Mouse (Mus musculus) neural tube, embryonic 14.5 days (tissue): ENCODE results near the gene Zfp637. TPM values are rescaled to one million over a fixed set of nuclear protein-coding genes. Genes with fewer than 3 reads are reported as not detected.

ENCODE experiments used
- ATAC-seq: fragments of 200-750 bp; cut with Nextera tagmentation; 2 replicates; pipeline ENCODE4 v1.8.0; 2017; ENCODE audit warnings: low read depth, mild to moderate bottlenecking, moderate TSS enrichment, moderate library complexity
- H3K27ac ChIP-seq: fragments of 300-500 bp; sonication (generic); 2 replicates; pipeline ENCODE4 v1.5.1; 2014; ENCODE audit warnings: low read depth, mild to moderate bottlenecking, control low read depth, low read length, moderate library complexity, mixed read lengths
- H3K27me3 ChIP-seq: fragments of 300-500 bp; sonication (generic); 2 replicates; pipeline ENCODE4 v1.6.1; 2014; ENCODE audit warnings: low read length; ENCODE audit not compliant: control insufficient read depth, insufficient read depth
- H3K36me3 ChIP-seq: fragments of 300-500 bp; sonication (generic); 2 replicates; pipeline ENCODE4 v1.6.1; 2014; ENCODE audit warnings: low read length, mixed read lengths; ENCODE audit not compliant: control insufficient read depth, insufficient read depth
- H3K4me1 ChIP-seq: fragments of 300-500 bp; sonication (generic); 2 replicates; pipeline ENCODE4 v1.6.1; 2014; ENCODE audit warnings: low read length; ENCODE audit not compliant: control insufficient read depth, insufficient read depth
- H3K4me2 ChIP-seq: fragments of 300-500 bp; sonication (generic); 2 replicates; pipeline ENCODE4 v1.6.1; 2014; ENCODE audit warnings: mild to moderate bottlenecking, low read depth, low read length, control low read depth
- H3K4me3 ChIP-seq: fragments of 300-500 bp; sonication (generic); 2 replicates; pipeline ENCODE4 v1.5.1; 2014; ENCODE audit warnings: low read depth, low read length, control low read depth, mixed read lengths
- H3K9ac ChIP-seq: fragments of 300-500 bp; sonication (generic); replicated peaks from 2 replicates; pipeline ENCODE4 v1.6.1; 2014; ENCODE audit warnings: low read depth, mild to moderate bottlenecking, control low read depth, low read length, mixed read lengths
- H3K9me3 ChIP-seq: fragments of 300-500 bp; sonication (generic); 2 replicates; pipeline ENCODE4 v1.6.1; 2016; ENCODE audit warnings: low read length; ENCODE audit not compliant: control insufficient read depth
- WGBS: fragments of 180-500 bp; shearing (Covaris S2); extraction: QIAGEN DNeasy Blood & Tissue Kit; methylation state at CpG from one replicate; pipeline ENCODE4 v1.1.7; 2014; 5-methylcytosine and 5-hydroxymethylcytosine counted together
- polyA plus RNA-seq: library from polyadenylated mRNA; unstranded; fragments of >200 nt; fragmentation: Nextera tagmentation; extraction: Ambion mirVana; gene quantifications from 2 replicates; pipeline ENCODE4 v1.2.1, GENCODE M21; 2014

Zfp637 gene
- polyA plus RNA-seq, 1 experiment from 2014 or later = 150 TPM

DNA sequence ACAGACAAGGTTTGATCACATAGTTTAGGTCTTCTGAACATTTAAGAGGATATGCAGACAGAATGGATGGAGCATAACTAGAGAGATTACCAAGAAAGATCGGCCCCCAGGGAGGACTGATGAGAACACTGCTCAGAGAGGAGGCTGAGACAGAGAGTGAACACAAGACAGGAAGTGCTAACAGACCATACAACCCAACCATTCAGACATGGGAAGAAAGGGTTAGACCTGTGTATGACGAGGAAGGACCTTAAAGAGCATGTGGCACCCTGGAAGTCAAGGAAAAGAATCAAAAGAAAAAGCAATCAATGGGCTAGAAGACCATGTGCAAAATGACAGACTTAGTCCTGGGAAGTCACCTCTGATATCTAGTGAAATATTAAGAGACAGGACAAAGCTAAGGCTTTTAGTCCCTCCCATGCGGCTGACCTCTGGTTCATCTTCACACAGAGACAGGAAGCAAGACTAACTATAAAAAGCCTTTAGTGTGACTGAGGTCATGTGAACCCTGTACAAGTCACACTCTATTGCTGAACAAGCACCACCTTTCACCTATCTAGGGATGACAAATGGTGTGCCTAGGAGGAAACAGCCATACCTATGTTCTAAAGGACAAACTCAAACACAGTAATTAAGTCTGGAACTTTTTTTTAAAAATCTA is 33.8 kb downstream of the Zfp637 start:
- no peak overlapping the region for H3K4me3 ChIP-seq

DNA sequence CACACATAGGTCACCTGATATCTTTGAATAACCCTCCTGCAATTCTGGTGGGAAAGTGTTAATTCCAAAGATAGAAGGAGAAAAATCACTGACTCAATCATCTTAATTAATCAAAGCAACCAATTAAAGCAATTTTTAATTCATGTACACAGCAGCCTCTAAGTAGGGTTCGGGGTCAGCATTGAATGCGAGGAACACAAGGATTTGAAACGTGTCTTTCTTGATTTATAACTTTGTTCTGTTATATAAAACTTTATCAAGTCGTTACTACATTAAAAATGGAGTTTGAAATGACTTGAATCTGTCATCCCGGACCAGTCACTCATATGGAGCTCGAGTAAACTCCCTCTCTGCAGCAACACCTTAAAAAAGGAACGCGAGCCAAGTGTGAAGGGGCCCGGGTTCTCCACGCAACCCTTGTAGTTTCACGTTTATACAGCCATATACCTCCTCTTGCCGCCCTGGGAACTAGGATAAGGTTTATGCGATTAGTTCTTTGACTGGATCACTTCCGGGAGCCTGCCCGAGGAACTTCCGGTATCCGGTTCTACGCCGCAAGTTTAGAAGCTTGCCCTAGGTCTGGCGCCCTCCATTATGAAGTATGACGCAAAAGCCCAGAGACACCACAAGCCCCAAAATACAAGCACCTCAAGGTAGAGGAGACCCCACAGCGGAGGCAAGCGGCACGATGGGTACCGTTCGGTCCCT is 37.9 kb downstream of the Zfp637 start:
- 12% methylated on average over 26 of the region's 26 CpGs for WGBS
- Histone ChIP-seq H3K9ac (peak overlapping the region; percentile 62), H3K4me1 (peaks cover 9% of the 10 kb centered on the region; the same call in 1 of the 2 replicates), H3K36me3 (no peaks in the 10 kb centered on the region), H3K9me3 (no peaks in the 10 kb centered on the region), H3K27ac (peak overlapping the region; percentile 98), H3K4me2 (peak overlapping the region; percentile 79), H3K27me3 (no peaks in the 10 kb centered on the region), H3K4me3 (peak overlapping the region; percentile 52)
- peak; percentile 90 for ATAC-seq

More for the DNA sequence above, 33.8 kb downstream of the Zfp637 start:
- no peaks in the 10 kb centered on the region for H3K27me3 ChIP-seq
- ATAC-seq = no peak
- H3K27ac ChIP-seq = no peak overlapping the region
- H3K4me2 ChIP-seq = no peak overlapping the region
- H3K9ac ChIP-seq = no peak overlapping the region
- 81% methylated on average over 3 of the region's 3 CpGs for WGBS
- H3K4me1 ChIP-seq = peaks cover 4% of the 10 kb centered on the region; the same call in 1 of the 2 replicates
- H3K36me3 ChIP-seq = no peaks in the 10 kb centered on the region; the same call in 1 of the 2 replicates
- H3K9me3 ChIP-seq = no peaks in the 10 kb centered on the region

DNA sequence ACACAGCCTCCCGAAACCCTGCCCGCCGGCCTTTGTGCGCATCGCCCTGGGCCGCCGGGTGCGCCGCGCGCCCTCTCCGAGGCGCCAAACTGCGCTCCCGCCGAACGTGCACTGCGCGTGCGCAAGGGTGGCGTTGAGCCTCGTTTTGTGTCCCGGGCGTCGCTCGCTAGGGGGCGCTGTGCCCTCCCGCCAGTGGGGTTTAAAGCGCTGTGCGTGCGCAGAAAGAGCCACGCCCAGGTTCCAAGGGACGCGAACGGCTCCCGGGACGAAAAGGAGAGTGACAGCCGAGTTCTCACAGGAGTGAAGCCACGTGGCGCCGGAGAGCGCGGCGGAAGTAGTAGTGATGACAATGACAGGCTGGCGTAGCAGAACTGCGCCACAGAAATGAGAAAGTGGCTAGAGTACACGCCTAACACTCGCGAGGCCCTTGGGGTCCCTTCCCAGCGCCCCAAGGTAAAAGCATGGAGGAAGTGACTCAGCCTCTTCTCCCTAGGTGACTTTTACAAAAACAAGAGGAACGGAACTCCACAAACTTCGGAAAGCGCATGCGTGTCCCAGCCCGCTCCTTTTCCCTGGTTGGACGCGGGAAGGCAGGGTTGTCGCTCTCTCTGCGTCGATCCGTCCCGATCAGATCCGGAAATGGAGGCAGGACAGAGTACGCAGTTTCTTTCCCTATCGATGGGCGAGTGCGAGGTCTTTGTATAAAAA is 38.6 kb downstream of the Zfp637 start:
- Histone ChIP-seq H3K4me2 (peak overlapping the region; percentile 79), H3K9me3 (no peaks in the 10 kb centered on the region), H3K9ac (peak overlapping the region; percentile 62), H3K4me1 (peaks cover 9% of the 10 kb centered on the region; the same call in 1 of the 2 replicates), H3K27ac (peak overlapping the region; percentile 98), H3K36me3 (no peaks in the 10 kb centered on the region), H3K27me3 (no peaks in the 10 kb centered on the region), H3K4me3 (peak overlapping the region; percentile 52)
- WGBS = under 1% methylated on average over 67 of the region's 67 CpGs
- ATAC-seq = peak; percentile 94

DNA sequence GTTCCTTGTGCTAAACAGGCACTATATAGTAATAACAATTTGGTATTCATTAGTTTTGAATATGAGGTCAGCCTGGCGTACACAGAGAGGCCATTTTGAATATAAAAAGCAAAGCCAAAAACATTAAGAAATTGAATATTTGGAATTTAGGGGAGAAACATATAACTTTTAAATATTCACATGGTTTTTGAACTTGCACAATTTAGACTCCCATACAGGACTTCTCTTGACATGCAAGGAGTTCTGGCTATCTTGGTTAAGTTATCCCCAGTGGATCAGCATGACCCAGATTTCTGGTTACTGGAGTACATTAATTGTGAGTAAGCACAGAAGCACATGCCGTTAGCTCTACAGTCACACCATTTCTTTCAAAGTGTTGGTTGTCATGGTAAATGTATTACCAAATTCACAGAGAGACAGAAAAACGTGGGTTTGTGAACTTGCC is 39.4 kb downstream of the Zfp637 start:
- H3K4me2 ChIP-seq = peak overlapping the region; percentile 79
- H3K27ac ChIP-seq = peak overlapping the region; percentile 98; the same call in 1 of the 2 replicates
- no peaks in the 10 kb centered on the region for H3K27me3 ChIP-seq
- 26% methylated on average over 3 of the region's 3 CpGs for WGBS
- H3K9ac ChIP-seq = peak overlapping the region; percentile 62; the same call in 1 of the 2 replicates
- no peaks in the 10 kb centered on the region for H3K9me3 ChIP-seq
- peak overlapping the region; percentile 52 for H3K4me3 ChIP-seq
- no peak for ATAC-seq
- no peaks in the 10 kb centered on the region for H3K36me3 ChIP-seq
- peaks cover 9% of the 10 kb centered on the region; the same call in 1 of the 2 replicates for H3K4me1 ChIP-seq

DNA sequence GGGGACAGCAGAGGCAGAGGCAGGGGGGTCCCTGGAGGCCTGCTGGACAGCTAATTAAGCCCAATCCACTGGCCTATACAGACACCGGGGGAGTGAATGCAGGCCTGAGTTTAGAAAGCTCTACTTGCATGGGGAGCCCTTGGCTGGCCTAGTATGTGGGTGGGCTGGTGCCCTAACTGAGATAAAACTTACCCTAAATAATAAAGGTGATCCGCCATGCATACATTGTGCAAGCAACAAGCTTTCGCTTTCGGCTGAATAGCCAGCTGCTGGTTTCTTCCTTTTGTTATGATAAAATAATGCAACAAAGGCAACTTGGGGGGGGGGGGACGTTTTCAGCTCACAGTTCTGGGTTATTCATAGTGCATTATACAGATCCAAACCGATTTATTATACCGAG is 40.2 kb downstream of the Zfp637 start:
- no peaks in the 10 kb centered on the region for H3K36me3 ChIP-seq
- H3K4me2 ChIP-seq = no peak overlapping the region
- no peak overlapping the region for H3K4me3 ChIP-seq
- H3K27me3 ChIP-seq = no peaks in the 10 kb centered on the region
- ATAC-seq = no peak
- H3K9me3 ChIP-seq = no peaks in the 10 kb centered on the region
- H3K4me1 ChIP-seq = peaks cover 9% of the 10 kb centered on the region; the same call in 1 of the 2 replicates
- H3K9ac ChIP-seq = no peak overlapping the region
- 32% methylated on average over 7 of the region's 7 CpGs for WGBS
- H3K27ac ChIP-seq = no peak overlapping the region

DNA sequence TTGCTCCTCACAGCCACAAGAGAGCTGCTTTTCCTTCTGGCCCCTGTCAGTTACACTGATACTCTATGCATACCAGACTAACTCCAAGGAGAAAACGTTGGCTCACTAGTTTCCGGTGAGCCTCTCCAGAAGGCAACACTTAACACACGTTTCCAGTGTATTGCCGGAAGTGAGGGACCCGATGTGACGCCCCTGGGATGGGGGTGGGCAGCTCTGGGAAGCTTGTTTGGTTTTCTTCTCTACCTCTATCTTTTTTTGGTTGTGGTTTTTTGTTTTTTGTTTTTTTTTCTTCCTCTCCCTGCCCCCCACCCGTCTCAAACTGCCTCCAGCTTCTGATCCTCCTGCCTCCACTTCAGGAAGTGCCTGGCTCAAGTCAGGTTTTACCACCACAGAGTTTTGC is 41.0 kb downstream of the Zfp637 start:
- Histone ChIP-seq H3K4me1 (peaks cover 9% of the 10 kb centered on the region; the same call in 1 of the 2 replicates), H3K9me3 (no peaks in the 10 kb centered on the region), H3K9ac (no peak overlapping the region), H3K4me3 (no peak overlapping the region), H3K27ac (no peak overlapping the region), H3K4me2 (no peak overlapping the region), H3K27me3 (no peaks in the 10 kb centered on the region), H3K36me3 (no peaks in the 10 kb centered on the region)
- WGBS = 80% methylated on average over 7 of the region's 7 CpGs
- ATAC-seq = no peak

DNA sequence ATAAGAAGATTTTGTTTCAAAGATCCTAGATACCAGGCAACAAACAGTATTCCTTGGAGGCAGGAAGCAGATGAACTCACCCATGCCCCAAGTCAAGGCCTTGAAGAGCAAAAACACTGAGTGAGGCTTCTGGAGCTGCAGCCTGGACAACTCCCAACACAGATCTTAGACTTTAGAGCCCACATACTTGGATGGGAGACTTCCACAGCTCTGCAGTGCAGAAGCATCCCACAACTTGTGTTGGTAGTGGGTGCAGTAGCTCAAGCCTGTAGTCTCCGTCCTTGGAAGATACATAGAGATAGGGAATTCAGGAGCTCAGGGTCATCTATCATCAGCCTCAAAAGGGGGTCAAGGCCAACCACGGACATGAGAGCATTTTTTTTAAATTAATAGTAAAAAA is 45.0 kb downstream of the Zfp637 start:
- Histone ChIP-seq H3K9me3 (no peaks in the 10 kb centered on the region), H3K4me1 (no peaks in the 10 kb centered on the region), H3K9ac (no peak overlapping the region), H3K4me3 (no peak overlapping the region), H3K27me3 (no peaks in the 10 kb centered on the region), H3K36me3 (no peaks in the 10 kb centered on the region), H3K4me2 (no peak overlapping the region), H3K27ac (no peak overlapping the region)
- ATAC-seq = no peak
- WGBS = 89% methylated on average over 2 of the region's 2 CpGs

DNA sequence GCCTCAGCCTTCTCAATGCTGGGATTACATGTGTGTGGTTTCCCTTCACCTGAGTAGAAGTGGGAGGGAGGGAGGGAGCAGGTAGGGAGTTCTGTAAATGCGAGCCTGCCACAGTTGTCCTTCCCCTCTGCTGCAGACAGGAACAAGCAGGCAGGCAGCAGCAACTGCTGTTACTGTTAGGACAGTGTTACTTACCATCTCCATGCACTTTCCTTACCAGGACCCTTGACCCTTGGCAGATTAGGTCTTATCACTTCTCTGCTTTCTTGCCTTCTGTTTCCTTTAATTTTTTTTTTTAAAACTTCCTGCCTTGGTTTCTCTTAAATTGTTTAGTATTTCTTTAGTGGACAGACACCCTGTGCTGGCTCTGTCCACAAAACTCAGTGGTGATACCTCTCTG is 47.1 kb downstream of the Zfp637 start:
- WGBS = 58% methylated on average over 1 of the region's 1 CpGs
- H3K9me3 ChIP-seq = no peaks in the 10 kb centered on the region

More for the DNA sequence above, 47.1 kb downstream of the Zfp637 start:
- H3K27ac ChIP-seq = no peak overlapping the region
- H3K36me3 ChIP-seq = no peaks in the 10 kb centered on the region
- no peaks in the 10 kb centered on the region for H3K4me1 ChIP-seq
- no peak overlapping the region for H3K4me3 ChIP-seq
- H3K4me2 ChIP-seq = no peak overlapping the region
- H3K9ac ChIP-seq = no peak overlapping the region
- H3K27me3 ChIP-seq = no peaks in the 10 kb centered on the region
- ATAC-seq = no peak
